Mouse (Mus musculus): ENCODE measurements around the gene Siah1b. TPM values are rescaled to one million over a fixed set of nuclear protein-coding genes. Genes with fewer than 3 reads are reported as not detected.

The Siah1b gene
- total and polyA plus RNA-seq, 3 experiments, result 11.5 to 29.3 (median 21.5) TPM

GRCm38 (mm10) chrX:164035401-164035800 lies 40.9 kb downstream of the Siah1b start:
- no peak for DNase-seq (ENCODE audit: extremely low read depth)
- Histone ChIP-seq H3K36me3 (replicated peaks in 1 of 2; ENCODE audit: control insufficient read depth in 1 of 2, insufficient read depth in 1 of 2, low read length in 1 of 2) (no peaks in the 10 kb centered on the region), H3K4me1 (ENCODE audit: control insufficient read depth in 1 of 2, insufficient read depth in 2 of 2) (no peaks in the 10 kb centered on the region), H3K4me2 (ENCODE audit: insufficient read depth, low read depth, poor library complexity, severe bottlenecking) (no peak overlapping the region), H3K9me3 (replicated peaks; ENCODE audit: low read length) (no peaks in the 10 kb centered on the region), H3K79me2 (replicated peaks; ENCODE audit: control insufficient read depth, extremely low read depth, insufficient read depth, poor library complexity, severe bottlenecking) (no peaks in the 10 kb centered on the region), H3K4me3 (replicated peaks in 1 of 3; ENCODE audit: low read depth in 2 of 3, low read length in 2 of 3, poor library complexity in 1 of 3) (no peak overlapping the region), H3K27ac (ENCODE audit: insufficient read depth, low read depth) (no peak overlapping the region), H3K27me3 (replicated peaks) (no peaks in the 10 kb centered on the region), H3K9ac (ENCODE audit: insufficient read depth, low read depth) (no peak overlapping the region)
- no peak for TF ChIP-seq USF2 (conservative IDR thresholded peaks at IDR 0.05; ENCODE audit: low read depth, low read length)
- no peak for TF ChIP-seq ZKSCAN1 (IDR thresholded peaks at IDR 0.05; ENCODE audit: borderline replicate concordance, low read depth, low read length)
- TF ChIP-seq MXI1 (IDR thresholded peaks at IDR 0.05; ENCODE audit: low read depth, low read length), result no peak
- TF ChIP-seq ETS1 (conservative IDR thresholded peaks at IDR 0.05; ENCODE audit: low read depth, low read length), result no peak
- no peak for TF ChIP-seq UBTF (IDR thresholded peaks at IDR 0.05; ENCODE audit: low read depth, low read length)
- TF ChIP-seq RAD21 (IDR thresholded peaks at IDR 0.05; ENCODE audit: low read depth, low read length), result no peak
- TF ChIP-seq HCFC1 (IDR thresholded peaks at IDR 0.05; ENCODE audit: low read depth, low read length), result no peak
- no peak for TF ChIP-seq MYC (IDR thresholded peaks at IDR 0.05; ENCODE audit: low read depth, low read length)
- no peak for TF ChIP-seq ZNF384 (IDR thresholded peaks at IDR 0.05; ENCODE audit: low read depth, low read length)
- TF ChIP-seq RCOR1 (conservative IDR thresholded peaks at IDR 0.05; ENCODE audit: low read depth, low read length), result no peak
- no peak for TF ChIP-seq POLR2AphosphoS2 (IDR thresholded peaks at IDR 0.05; ENCODE audit: low read depth, low read length)
- TF ChIP-seq POLR2A (IDR thresholded peaks at IDR 0.05; ENCODE audit: low read depth, low read length), result no peak
- no peak for TF ChIP-seq CHD2 (IDR thresholded peaks at IDR 0.05; ENCODE audit: low read length)
- TF ChIP-seq ZMIZ1 (IDR thresholded peaks at IDR 0.05; ENCODE audit: low read depth, low read length), result no peak
- no peak for TF ChIP-seq NRF1 (IDR thresholded peaks at IDR 0.05; ENCODE audit: low read depth, low read length)
- TF ChIP-seq MEF2A (IDR thresholded peaks at IDR 0.05; ENCODE audit: borderline replicate concordance, low read depth, low read length), result no peak
- no peak for TF ChIP-seq GABPA (IDR thresholded peaks at IDR 0.05; ENCODE audit: insufficient replicate concordance, low read depth, low read length)
- no peak for TF ChIP-seq TBP (conservative IDR thresholded peaks at IDR 0.05; ENCODE audit: low read depth, low read length)
- no peak for TF ChIP-seq MAX (IDR thresholded peaks at IDR 0.05; ENCODE audit: low read length)
- dilution Hi-C loops (cut with MboI; ENCODE audit: extremely low pct_ligation_motif_present, extremely low pct_unique_long_range_greater_than_20kb, low sequenced_read_pairs) (no loop called here), in situ Hi-C loops (cut with MboI; ENCODE audit: low pct_ligation_motif_present, low pct_unique_long_range_greater_than_20kb, low sequenced_read_pairs) (no loop called here)

DNA sequence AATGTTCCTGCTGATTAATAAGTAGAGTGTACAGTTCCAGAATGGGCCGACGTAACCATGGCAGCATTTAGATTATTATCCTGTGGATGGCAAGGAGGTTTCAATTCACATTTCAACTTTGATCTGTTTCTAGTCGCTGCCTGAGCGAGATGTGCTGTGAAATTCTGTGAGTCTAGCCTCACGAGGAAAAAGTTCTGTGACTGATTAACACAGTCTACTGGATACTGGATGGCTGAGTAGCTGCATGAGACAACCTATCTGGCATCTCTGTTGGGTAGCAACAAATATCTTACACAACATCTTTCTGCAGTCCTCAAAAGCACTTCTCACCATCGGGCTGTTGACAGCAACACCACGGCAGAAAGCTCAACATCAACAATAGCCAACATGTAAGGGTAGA lies 43.8 kb downstream of the Siah1b start:
- H3K79me2 ChIP-seq (replicated peaks; ENCODE audit: control insufficient read depth, extremely low read depth, insufficient read depth, poor library complexity, severe bottlenecking), result no peaks in the 10 kb centered on the region
- TF ChIP-seq EP300 (IDR thresholded peaks at IDR 0.05; ENCODE audit: low read length) (no peak), MXI1 (IDR thresholded peaks at IDR 0.05; ENCODE audit: low read depth, low read length) (no peak), JUN (IDR thresholded peaks at IDR 0.05; ENCODE audit: insufficient read depth, low read depth, low read length) (no peak), USF1 (IDR thresholded peaks at IDR 0.05; ENCODE audit: low read depth, low read length) (no peak), SIN3A (IDR thresholded peaks at IDR 0.05; ENCODE audit: low read length) (no peak), JUND (conservative IDR thresholded peaks at IDR 0.05; ENCODE audit: low read depth, low read length) (no peak), RAD21 (IDR thresholded peaks at IDR 0.05; ENCODE audit: low read depth, low read length) (no peak), USF2 (conservative IDR thresholded peaks at IDR 0.05; ENCODE audit: low read depth, low read length) (no peak), MAFK (IDR thresholded peaks at IDR 0.05; ENCODE audit: insufficient replicate concordance, low read length) (no peak), HCFC1 (IDR thresholded peaks at IDR 0.05; ENCODE audit: low read depth, low read length) (no peak), RCOR1 (conservative IDR thresholded peaks at IDR 0.05; ENCODE audit: low read depth, low read length) (no peak), UBTF (IDR thresholded peaks at IDR 0.05; ENCODE audit: low read depth, low read length) (no peak), MAX (IDR thresholded peaks at IDR 0.05; ENCODE audit: low read length) (no peak), TBP (conservative IDR thresholded peaks at IDR 0.05; ENCODE audit: low read depth, low read length) (no peak), MEF2A (IDR thresholded peaks at IDR 0.05; ENCODE audit: borderline replicate concordance, low read depth, low read length) (no peak), PAX5 (IDR thresholded peaks at IDR 0.05; ENCODE audit: low read length) (no peak), NRF1 (IDR thresholded peaks at IDR 0.05; ENCODE audit: low read depth, low read length) (no peak), POLR2AphosphoS2 (IDR thresholded peaks at IDR 0.05; ENCODE audit: low read depth, low read length) (no peak), BHLHE40 (IDR thresholded peaks at IDR 0.05; ENCODE audit: low read depth, low read length) (no peak), TCF12 (IDR thresholded peaks at IDR 0.05; ENCODE audit: low read depth, low read length) (no peak)
- H3K36me3 ChIP-seq (replicated peaks in 1 of 2; ENCODE audit: control insufficient read depth in 1 of 2, insufficient read depth in 1 of 2, low read length in 1 of 2), result no peaks in the 10 kb centered on the region
- in situ Hi-C loops (cut with MboI; ENCODE audit: low pct_ligation_motif_present, low pct_unique_long_range_greater_than_20kb, low sequenced_read_pairs) (no loop called here), dilution Hi-C loops (cut with MboI; ENCODE audit: extremely low pct_ligation_motif_present, extremely low pct_unique_long_range_greater_than_20kb, low sequenced_read_pairs) (no loop called here)
- H3K9ac ChIP-seq (ENCODE audit: insufficient read depth, low read depth), result no peak overlapping the region
- H3K4me3 ChIP-seq (replicated peaks in 1 of 3; ENCODE audit: low read depth in 2 of 3, low read length in 2 of 3, poor library complexity in 1 of 3), result no peak overlapping the region
- no peak for DNase-seq (ENCODE audit: extremely low read depth)
- H3K27ac ChIP-seq (ENCODE audit: insufficient read depth, low read depth), result no peak overlapping the region
- no peaks in the 10 kb centered on the region for H3K9me3 ChIP-seq (replicated peaks; ENCODE audit: low read length)
- H3K4me1 ChIP-seq (ENCODE audit: control insufficient read depth in 1 of 2, insufficient read depth in 2 of 2), result no peaks in the 10 kb centered on the region
- no peak overlapping the region for H3K4me2 ChIP-seq (ENCODE audit: insufficient read depth, low read depth, poor library complexity, severe bottlenecking)
- no peaks in the 10 kb centered on the region for H3K27me3 ChIP-seq (replicated peaks)
